Mouse (Mus musculus) kidney, postnatal 0 days (tissue): ENCODE results near the gene Ghr. TPM values are rescaled to one million over a fixed set of nuclear protein-coding genes. Genes with fewer than 3 reads are reported as not detected.

Experiments used
- ATAC-seq: fragments of 200-750 bp; cut with Nextera tagmentation; replicated peaks from 2 replicates; pipeline ENCODE4 v1.8.0; 2017; ENCODE audit warnings: low read depth, moderate number of reproducible peaks, moderate TSS enrichment, moderate library complexity; ENCODE audit not compliant: low FRiP score
- DNase-seq: peaks from one replicate; pipeline ENCODE4 v3.0.0-alpha.2; 2016; ENCODE audit warnings: low spot score
- H3K27ac ChIP-seq: fragments of 300-500 bp; sonication (generic); 2 replicates; pipeline ENCODE4 v1.5.1; 2014; ENCODE audit warnings: mild to moderate bottlenecking
- H3K27me3 ChIP-seq: fragments of 300-500 bp; sonication (generic); 2 replicates; pipeline ENCODE4 v1.6.1; 2014; ENCODE audit warnings: low read length, mixed read lengths; ENCODE audit not compliant: insufficient read depth
- H3K36me3 ChIP-seq: fragments of 300-500 bp; sonication (generic); 2 replicates; pipeline ENCODE4 v1.6.1; 2014; ENCODE audit warnings: low read length, mixed read lengths; ENCODE audit not compliant: insufficient read depth
- H3K4me1 ChIP-seq: fragments of 300-500 bp; sonication (generic); replicated peaks from 2 replicates; pipeline ENCODE4 v1.6.1; 2014; ENCODE audit warnings: antibody characterized with exemption, low read length, mixed read lengths; ENCODE audit not compliant: insufficient read depth
- H3K4me2 ChIP-seq: fragments of 300-500 bp; sonication (generic); 2 replicates; pipeline ENCODE4 v1.6.1; 2014; ENCODE audit warnings: mild to moderate bottlenecking, low read length, moderate library complexity, mixed read lengths
- H3K4me3 ChIP-seq: fragments of 300-500 bp; sonication (generic); replicated peaks from 2 replicates; pipeline ENCODE4 v1.5.1; 2014; ENCODE audit warnings: low read depth, low read length
- H3K9ac ChIP-seq: fragments of 300-500 bp; sonication (generic); 2 replicates; pipeline ENCODE4 v1.6.1; 2014; ENCODE audit warnings: low read depth, low read length
- H3K9me3 ChIP-seq: fragments of 300-500 bp; sonication (generic); replicated peaks from 2 replicates; pipeline ENCODE4 v1.6.1; 2016; ENCODE audit warnings: low read length, inconsistent platforms, mixed read lengths
- CTCF ChIP-seq: IDR thresholded peaks from 2 replicates; pipeline ENCODE4 v1.5.1; 2016; ENCODE audit warnings: antibody characterized with exemption, low read depth, mild to moderate bottlenecking, moderate library complexity
- WGBS: fragments of 180-500 bp; shearing (Covaris S2); extraction: QIAGEN DNeasy Blood & Tissue Kit; methylation state at CpG from one replicate; pipeline ENCODE4 v1.1.7; 2014; 5-methylcytosine and 5-hydroxymethylcytosine counted together
- polyA plus RNA-seq: library from polyadenylated mRNA; unstranded; fragments of >200 nt; fragmentation: Nextera tagmentation; extraction: Ambion mirVana; gene quantifications from 2 replicates; pipeline ENCODE4 v1.2.1, GENCODE M21; 2015

Gene Ghr
- 80.4 and 82.6 TPM in 2 replicates for polyA plus RNA-seq

GRCm38 (mm10) chr15:3582807-3583636 lies at the start of gene Ghr:
Gene Ghr, minus strand, starts transcription at chr15:3583492.
- peak within 1 kb of the TSS; percentile 78 for H3K4me3 ChIP-seq
- H3K9ac ChIP-seq = peak within 1 kb of the TSS; percentile 77
- TF ChIP-seq CTCF = peak; percentile 78
- DNase-seq (peak; percentile 96), ATAC-seq (peak; percentile 89)
- H3K9me3 ChIP-seq = no peaks in the 10 kb centered on the region
- WGBS = under 1% methylated on average over 50 of the region's 52 CpGs
- H3K27me3 ChIP-seq = no peaks in the 10 kb centered on the region
- peak within 1 kb of the TSS; percentile 84 for H3K4me2 ChIP-seq
- no peaks in the 10 kb centered on the region for H3K36me3 ChIP-seq
- H3K27ac ChIP-seq = peak within 1 kb of the TSS; percentile 95
- H3K4me1 ChIP-seq = no peaks in the 10 kb centered on the region

DNA sequence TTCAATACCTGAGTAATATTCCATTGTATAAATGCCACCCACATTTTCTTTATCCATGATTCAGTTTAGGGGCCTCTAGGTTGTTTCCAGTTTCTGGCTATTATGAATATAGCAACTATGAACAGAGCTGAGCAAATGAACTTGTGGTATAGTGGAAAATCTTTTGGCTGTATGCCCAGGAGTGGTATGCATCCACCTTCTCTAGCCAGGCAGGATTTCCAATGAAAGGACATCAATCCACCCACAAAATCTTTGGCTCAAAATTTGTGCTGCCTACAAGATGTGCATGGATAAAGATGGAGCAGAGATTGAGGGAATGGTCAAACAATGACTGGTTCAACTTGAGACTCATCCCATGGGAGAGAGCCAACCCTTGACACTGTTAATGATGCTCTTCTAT lies 39.5 kb upstream of the Ghr start:
- no peak for ATAC-seq
- no peaks in the 10 kb centered on the region for H3K27me3 ChIP-seq
- no peak overlapping the region for H3K4me3 ChIP-seq
- no peaks in the 10 kb centered on the region for H3K9me3 ChIP-seq
- H3K27ac ChIP-seq = no peak overlapping the region
- no peak overlapping the region for H3K4me2 ChIP-seq
- no peaks in the 10 kb centered on the region for H3K4me1 ChIP-seq
- H3K9ac ChIP-seq = no peak overlapping the region
- TF ChIP-seq CTCF = no peak
- DNase-seq = no peak
- no peaks in the 10 kb centered on the region for H3K36me3 ChIP-seq

DNA sequence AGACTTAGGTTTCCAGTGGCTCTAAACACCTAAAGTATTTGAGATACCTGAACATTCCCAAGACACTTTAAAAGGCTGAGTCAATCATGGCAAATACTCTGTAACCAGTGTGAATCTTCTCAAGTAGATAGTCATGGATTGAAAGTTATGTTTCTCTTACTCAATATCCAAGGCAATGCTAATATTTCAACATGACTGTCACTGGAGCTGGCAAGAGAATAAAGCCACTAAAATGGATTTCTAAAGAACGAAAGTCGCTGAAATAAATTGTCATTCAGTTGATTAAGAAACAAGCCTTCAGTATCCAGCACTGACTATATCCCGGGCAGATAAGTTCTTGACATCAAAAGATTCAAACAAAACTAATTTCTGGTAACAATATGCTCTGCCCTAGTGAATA lies 37.1 kb upstream of the Ghr start:
- Histone ChIP-seq H3K36me3 (no peaks in the 10 kb centered on the region), H3K9me3 (no peaks in the 10 kb centered on the region), H3K4me3 (no peak overlapping the region), H3K27ac (no peak overlapping the region), H3K9ac (no peak overlapping the region), H3K4me1 (no peaks in the 10 kb centered on the region), H3K27me3 (no peaks in the 10 kb centered on the region), H3K4me2 (no peak overlapping the region)
- ATAC-seq (no peak), DNase-seq (no peak)
- WGBS = 88% methylated on average over 3 of the region's 3 CpGs
- no peak for TF ChIP-seq CTCF

- ATAC-seq (no peak), DNase-seq (no peak)
- no peaks in the 10 kb centered on the region for H3K36me3 ChIP-seq
- no peak overlapping the region for H3K27ac ChIP-seq
- no peak overlapping the region for H3K4me3 ChIP-seq
- H3K9ac ChIP-seq = no peak overlapping the region
- no peak overlapping the region for H3K4me2 ChIP-seq
- no peak for TF ChIP-seq CTCF
- no peaks in the 10 kb centered on the region for H3K27me3 ChIP-seq
- 95% methylated on average over 3 of the region's 3 CpGs for WGBS
- H3K4me1 ChIP-seq = no peaks in the 10 kb centered on the region
- H3K9me3 ChIP-seq = no peaks in the 10 kb centered on the region
These were observed 35.0 kb upstream of the Ghr start for GRCm38 (mm10) chr15:3618311-3618710.

GRCm38 (mm10) chr15:3611961-3612360 lies 28.7 kb upstream of the Ghr start:
- H3K27ac ChIP-seq = no peak overlapping the region
- no peaks in the 10 kb centered on the region for H3K4me1 ChIP-seq
- no peaks in the 10 kb centered on the region for H3K27me3 ChIP-seq
- no peak for ATAC-seq
- no peak overlapping the region for H3K4me3 ChIP-seq
- no peak overlapping the region for H3K4me2 ChIP-seq
- TF ChIP-seq CTCF = no peak
- no peaks in the 10 kb centered on the region for H3K36me3 ChIP-seq
- no peak for DNase-seq
- no peaks in the 10 kb centered on the region for H3K9me3 ChIP-seq
- H3K9ac ChIP-seq = no peak overlapping the region

DNA sequence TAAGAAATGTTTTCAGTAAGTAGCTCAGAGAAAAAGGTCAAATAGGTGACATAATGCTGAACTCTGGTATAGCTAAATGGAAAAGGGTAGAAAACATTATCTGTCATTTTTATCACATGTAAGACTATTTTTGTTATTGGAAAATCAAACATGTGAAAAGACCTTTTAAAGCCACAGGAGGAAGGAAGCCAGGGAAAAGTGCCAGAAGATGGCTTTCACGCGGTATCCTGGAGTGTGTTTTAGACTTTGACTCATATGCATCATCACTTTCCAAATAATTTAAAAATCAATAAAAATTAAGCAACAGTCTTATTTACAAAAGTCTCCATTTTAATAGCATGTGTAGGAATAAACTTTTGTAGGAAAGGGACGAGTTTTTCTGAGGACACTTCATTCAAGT lies 24.7 kb upstream of the Ghr start:
- H3K27ac ChIP-seq = no peak overlapping the region
- TF ChIP-seq CTCF = no peak
- no peaks in the 10 kb centered on the region for H3K36me3 ChIP-seq
- no peak overlapping the region for H3K9ac ChIP-seq
- H3K27me3 ChIP-seq = no peaks in the 10 kb centered on the region
- no peak overlapping the region for H3K4me2 ChIP-seq
- 82% methylated on average over 3 of the region's 3 CpGs for WGBS
- no peak overlapping the region for H3K4me3 ChIP-seq
- H3K9me3 ChIP-seq = no peaks in the 10 kb centered on the region
- ATAC-seq (no peak), DNase-seq (no peak)
- H3K4me1 ChIP-seq = no peaks in the 10 kb centered on the region
